Mouse (Mus musculus) cerebellum, postnatal 4 days (tissue): ENCODE measurements around the gene Card19.

Experiments used
- DNase-seq, 2 experiments: peaks; one replicate each; pipeline ENCODE4 v3.0.0; 2022; ENCODE audit warnings: low spot score in 2 of 2, mixed read lengths in 1 of 2

Gene Card19

DNA sequence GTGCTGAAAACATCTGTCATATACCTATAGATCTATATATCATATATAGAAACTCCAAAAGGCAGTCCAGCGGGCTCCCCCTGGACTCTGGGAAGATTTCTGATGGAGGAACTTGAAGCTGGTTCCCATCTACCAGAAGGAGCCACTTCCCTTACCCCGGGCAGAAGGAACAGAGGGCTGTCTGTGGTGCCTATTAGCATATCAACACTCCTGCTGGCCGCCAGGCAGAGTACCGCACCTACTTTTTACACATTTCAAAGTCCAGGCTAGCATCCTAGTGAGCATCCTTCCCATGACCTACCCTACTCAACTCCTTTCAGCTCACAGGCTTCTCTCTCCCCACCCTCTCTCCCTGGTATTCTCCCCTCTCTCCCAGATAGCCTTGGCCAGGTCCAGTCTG, 9.8 kb upstream of the Card19 start:
- DNase-seq = no peak

DNA sequence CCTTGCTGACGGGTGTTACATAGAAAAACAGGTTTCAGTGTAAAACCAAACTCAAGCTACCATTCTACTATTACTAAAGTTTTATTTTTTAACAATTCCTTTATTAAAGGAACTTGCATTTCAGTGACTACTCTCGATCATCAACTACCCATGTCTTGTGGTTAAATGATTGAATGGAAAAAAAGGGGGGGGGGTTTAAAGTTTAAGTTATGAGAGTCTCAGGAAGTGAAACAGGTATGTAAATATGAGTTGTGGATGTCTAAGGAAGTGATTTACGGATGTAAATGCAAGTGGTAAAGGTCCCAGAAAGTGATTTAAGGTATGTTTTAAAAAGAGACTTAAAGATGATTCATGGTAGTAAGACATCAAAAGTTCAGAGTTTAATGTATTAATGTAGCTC, 9.3 kb upstream of the Card19 start:
- DNase-seq = no peak

DNA sequence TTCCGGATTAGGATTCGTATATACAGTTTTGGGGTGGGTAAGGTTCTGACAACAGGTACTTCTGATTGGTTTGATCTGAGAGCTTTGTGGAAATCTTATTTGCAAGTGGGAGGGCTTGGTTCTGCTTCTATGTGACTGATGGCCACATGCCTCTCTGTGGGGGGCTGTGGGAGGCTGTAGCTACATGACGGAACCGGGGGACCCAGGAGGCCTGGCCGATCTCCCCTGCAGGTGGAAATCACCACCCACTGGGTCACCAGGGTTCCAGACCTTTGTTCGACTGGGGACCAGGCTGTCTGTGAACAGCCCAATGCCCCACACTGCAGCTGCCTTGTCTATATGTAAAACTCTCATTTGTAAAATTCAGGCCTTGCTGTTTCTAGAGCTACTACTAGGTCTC, 8.9 kb upstream of the Card19 start:
- no peak for DNase-seq

DNA sequence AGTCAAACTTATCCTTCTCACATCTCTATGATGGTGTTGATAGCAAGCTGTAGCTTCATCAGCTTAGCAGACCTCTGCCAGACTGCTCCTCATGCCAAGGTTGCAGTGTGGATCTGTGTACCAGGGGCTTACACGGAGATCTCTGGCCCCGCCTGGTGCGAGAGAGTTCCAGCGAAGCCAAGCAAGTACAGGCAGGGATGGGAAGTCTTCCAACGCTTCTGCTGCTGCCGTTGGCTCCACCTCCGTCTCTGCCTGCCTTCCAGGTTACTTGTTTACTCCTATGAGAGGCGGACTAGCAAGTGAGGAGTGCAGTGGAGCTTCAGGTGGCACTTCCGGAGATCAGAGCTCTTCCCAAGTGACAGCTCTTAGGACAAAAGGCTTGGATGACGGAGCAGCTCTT, 8.5 kb upstream of the Card19 start:
- no peak for DNase-seq

DNA sequence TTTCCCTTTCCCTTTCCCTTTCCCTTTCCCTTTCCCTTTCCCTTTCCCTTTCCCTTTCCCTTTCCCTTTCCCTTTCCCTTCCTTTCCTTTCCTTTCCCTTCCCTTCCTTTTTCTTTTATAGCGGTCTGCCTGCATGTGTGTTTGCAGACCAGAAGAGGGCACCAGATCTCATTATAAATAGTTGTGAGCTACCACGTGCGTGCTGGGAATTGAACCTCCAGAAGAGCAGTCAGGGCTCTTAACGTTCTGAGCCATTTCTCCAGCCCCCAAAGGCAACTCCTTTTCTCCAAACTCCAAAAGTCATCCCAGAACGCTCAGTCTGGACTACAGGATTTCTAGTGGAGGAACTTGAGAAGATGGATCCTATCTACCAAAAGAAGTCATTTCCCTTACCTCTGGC, 5.1 kb upstream of the Card19 start:
- DNase-seq = no peak

DNA sequence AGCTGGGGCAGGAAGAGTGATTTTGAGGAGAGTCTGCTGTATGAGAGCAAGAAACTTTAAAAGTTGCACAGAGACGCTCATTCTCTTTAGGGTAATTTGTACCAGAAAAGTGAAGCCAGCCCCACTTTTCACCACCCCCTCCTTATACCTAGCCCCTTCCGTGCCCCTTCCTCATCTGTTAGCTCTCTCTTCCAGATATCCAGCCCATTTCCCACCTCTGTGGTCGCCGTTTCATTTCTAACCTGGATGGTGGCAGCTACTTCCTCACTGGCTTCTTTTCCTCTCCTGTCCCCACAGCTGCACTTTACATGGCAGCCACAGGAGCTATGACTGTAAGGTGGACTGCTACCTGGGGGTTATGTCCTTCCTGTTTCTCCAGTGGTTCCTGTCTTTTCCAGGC, 3.5 kb upstream of the Card19 start:
- DNase-seq = no peak

DNA sequence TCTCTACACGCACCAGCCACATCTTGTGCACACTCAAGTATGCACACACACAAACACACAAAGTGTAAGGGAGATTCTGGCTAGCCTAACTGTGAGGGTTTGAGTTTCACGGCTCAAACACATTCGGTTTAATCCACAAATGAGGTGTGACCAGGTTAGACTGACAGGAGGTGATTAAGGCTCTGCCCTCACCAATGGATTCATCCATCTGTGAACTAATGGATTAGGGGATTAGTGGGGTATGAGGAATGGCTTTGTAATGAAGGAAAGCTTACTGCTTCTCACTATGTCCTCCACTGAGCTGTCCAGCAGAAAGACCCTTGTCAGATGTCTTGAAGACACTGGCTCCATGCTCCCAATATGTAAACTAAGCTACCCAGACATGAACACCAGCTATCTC, 2.8 kb upstream of the Card19 start:
- no peak for DNase-seq

DNA sequence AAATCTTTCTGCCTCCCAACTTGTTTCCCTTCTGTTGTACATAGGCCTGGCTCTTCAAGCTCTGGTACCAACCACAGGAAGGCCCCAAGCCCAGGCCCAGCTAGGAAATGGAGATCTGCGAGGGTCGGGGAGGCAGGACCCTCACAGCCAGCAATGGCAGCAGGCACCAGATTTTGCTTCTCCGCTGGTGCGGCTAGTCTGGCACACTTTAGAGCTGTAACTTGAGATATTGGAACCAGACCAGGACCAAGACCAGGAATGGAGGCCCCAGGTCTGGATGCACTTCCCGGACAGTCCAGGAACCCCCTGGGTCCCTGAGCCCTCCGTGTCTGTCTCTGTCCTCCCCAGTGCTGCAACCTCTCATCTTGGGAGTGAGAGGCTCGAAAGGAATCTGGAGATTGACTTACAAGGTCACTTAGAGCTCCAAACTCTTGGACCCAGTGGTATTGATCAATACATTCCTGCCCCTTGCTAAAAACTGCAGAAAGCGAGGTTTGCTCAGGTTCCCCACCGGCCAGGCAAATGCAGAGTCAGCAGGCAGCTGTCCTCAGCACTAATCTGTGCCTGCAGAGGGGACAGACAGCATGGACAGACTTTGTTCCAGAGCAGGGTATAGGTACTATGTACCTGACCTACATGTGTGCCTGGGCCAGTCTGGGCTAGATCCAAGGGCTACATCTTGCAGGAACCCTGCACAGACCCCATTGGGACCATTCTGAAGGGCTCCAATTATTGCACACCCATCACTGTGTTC, 1.1 kb upstream of the Card19 start:
- DNase-seq = no peak

DNA sequence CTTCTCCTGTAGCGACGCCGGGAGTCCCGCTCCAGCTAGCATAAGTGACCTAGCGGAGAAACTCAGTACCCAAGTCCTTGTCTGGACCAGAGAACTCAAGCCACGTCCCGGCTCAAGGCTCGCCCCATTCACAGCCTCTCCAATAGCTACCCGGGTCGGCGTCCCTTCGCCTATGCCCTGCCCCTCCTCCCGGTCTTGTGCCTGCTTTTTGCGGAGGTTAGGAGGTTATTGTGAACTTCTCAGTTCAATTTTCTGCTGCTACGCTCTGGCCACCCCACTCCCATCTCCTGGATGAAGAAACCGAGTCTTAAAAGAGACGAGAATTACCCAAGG, 349 bp upstream of the Card19 start:
- DNase-seq = no peak

DNA sequence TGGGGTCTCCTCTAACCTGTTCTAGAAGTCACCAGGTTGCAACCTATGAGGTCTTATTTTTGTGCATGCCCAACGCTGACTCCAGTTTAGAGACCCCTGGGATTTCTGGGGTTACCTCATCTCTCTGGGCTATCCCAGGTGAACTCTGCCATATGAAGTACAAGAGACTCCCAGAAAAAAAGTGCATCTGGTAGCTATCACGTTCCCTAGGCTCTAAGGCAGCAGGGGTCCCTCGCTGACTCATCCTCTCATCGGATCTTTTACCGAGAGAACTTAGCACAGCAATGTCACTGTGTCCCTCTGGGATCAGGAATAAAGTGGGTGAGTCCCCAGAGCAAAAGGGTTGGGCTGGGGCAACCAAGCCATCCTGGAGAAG, 721 bp downstream of the Card19 start:
- no peak for DNase-seq

DNA sequence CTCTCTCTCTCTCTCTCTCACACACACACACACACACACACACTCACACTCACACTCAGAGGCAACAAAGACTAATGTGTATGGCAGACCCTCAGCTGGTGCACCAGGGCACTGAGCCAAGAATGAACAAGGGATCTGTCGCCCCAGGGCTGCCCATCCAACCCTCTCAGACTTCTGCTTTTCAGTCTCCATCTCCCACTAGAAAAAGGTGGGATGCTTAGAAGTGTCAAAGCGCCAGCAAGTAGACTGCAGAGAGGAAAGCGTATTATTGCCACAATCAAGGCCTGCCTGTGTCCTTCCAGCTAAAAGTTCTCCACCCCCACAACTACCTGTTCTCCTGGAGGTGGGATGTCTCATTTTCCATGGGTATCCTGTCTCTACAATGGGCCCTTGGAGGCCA, 1.4 kb downstream of the Card19 start:
- no peak for DNase-seq

DNA sequence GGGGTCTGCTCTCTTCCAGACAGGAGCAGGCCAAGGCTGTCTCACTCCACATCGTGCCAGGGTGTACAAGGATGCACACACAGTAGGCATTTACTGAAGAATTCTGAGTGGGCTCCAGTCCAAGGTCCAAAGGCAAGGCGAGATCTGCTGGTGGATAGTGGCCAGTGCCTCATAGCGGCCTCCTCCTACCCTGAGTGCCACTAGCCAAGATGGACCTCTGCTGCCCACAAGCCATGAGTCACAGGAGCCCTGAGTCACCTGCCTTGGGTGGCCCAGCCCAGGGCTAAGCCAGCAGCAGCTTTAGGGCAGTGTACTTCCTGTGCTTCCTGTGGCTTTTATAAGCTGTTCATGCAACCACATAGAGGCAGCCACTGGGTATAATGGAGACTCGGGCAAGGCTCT, 2.3 kb downstream of the Card19 start:
- no peak for DNase-seq

DNA sequence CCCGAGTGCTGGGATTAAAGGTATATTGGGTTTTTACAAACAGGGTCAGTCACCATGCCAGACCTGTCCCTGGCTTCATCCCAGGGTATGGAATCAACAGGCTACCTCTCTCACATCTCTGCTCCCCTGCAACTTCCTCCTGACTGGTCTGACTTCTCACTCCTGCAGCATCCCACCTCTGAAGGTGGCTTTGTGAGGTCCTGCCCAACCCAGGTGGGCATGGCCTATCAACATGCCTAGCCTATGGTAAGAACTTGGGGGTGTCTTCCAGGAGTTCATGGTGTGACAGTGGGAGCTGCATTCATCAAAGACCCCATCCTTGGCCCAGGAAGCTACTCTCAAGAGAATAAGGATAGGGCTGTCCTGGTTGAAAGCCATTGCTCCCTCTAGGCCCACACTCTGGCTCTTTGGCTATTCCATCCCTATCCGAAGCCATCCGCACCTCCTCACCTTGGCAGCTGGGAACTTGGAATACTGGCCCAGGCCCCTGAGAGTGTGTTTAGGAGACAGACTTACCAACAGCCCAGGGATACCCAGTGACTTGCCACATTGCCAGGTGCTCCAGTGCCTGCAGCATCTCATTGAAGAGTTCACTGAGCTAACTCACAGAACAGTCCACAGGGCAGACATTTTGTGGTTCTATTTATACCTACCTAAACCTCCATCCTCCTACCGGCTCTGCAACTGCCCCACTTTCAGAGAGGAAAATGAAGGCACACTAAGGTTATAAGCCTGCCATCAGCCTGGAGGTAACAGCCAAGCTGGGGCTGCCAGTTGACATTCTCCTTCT, 2.9 kb downstream of the Card19 start:
- no peak for DNase-seq

DNA sequence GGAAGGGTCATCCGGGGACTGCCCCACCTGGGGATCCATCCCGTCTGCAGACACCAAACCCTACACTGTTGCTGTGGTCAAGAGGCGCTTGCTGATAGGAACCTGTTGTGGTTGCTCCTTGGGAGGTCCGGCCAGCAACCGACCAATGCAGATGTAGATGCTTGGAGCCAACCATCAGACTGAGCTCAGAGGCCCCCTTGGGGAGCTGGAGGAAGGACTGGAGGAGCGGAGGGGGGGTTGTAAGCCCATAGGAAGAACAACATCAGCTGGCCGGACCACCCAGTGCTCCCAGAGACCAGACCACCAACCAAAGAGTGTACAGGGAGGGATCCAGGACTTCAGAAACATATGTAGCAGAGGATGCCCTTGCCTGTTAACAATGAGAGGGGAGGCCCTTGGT, 6.5 kb downstream of the Card19 start:
- DNase-seq = no peak

DNA sequence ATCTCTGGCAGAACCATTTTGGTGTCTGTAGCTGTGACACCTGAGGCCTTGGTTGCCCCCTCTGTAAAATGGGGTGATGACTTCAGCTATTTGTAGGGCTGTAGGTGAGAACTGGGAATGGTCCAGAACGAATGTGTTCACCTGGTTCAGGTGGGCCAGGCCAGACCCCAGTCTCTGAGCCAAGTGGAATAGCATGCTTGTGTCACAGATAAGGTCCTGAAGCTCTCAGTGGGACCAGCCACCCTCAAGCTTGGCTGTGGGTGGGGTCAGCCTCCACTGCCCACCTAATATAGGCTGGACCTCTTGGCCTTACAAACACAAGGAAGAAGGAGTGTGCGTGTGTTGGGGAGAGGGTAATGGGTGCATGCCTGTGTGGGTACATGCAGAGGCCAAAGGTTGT, 9.5 kb downstream of the Card19 start:
- DNase-seq = no peak

DNA sequence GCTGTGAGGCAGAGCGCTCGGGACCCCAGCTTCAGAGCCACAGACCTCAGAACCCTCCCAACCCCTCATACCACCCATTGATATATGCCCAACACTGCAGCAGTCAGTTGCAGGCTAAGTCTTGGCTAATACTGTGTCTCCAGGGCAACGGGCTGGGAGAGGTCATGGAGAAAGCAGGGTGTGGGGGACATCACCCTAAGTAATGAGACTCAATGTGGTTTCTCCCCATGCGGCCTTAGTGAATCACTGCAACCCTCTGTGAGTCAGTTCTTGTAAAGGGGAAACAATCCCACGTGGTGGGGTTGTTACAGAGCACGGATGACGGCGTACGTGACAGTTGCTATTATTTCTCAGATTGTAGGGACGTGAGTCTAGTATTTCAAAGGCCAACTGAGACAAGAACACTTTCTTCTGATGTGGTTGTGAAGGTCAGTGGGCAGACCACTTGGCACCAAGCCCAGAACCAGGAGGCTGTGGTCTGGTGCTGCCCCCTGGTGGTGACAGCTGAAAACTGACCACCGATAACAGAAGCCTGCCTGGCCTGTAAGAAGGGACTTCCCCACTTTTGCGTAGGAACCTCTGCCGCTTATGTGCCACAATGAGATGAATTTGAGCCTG, 10.3 kb downstream of the Card19 start:
- DNase-seq = peak; percentile 84 to 91

DNA sequence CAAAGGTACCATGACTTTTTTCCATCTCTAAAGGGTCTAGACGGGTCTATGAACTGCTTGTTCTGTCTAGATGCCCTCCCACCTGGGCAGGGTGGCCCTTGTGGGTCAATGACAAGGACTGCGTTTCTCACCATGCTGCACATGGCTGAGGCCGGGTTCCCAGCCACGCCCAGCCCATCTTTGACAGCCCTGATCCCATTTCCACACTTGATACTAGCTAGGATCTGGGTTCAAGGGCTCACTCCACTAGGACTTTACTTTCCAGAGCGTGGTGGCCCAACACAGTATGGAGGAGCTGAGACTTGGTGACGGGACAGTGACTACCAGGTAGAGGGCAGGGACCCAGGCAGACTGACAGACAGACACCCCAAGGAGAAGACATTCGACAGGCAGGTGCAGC, 13.3 kb downstream of the Card19 start:
- no peak for DNase-seq

DNA sequence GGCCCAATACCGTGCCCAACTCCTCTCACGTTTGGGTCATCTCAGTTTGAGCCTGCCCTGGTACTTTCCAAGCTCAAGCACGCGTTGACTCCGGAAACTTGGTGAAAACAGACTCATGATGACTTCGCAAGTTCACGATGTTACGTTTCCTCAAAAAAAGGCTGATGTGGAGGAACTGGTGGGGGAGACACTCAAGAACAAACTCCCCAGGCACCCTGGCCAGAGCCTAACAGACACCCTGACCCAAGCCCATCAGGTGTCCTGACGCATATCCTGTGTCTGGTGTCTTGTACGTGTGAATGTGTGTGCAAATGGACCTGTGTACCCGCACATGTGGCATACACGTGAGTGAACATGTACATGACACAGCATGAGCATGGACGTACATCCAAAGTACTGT, 15.1 kb downstream of the Card19 start:
- no peak for DNase-seq

DNA sequence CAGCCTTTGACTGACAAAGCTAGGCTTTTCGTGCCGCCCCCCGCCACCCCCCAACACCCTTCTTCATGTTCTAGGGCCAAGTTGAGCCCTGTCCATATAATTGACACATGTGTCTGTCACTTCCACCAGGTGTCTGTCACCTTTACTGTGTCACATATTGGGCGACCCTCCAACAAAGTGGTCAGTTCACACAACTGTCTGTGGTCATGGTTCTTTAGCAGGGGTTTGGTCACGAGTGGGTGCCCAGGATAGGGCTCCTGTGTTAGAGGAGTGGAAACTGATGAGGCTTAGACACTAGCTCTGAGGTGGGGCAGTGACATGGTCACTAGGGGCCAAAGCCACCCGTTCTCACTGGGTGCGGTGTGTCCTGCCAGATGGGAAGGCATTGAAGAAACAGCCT, 15.9 kb downstream of the Card19 start:
- DNase-seq = no peak

DNA sequence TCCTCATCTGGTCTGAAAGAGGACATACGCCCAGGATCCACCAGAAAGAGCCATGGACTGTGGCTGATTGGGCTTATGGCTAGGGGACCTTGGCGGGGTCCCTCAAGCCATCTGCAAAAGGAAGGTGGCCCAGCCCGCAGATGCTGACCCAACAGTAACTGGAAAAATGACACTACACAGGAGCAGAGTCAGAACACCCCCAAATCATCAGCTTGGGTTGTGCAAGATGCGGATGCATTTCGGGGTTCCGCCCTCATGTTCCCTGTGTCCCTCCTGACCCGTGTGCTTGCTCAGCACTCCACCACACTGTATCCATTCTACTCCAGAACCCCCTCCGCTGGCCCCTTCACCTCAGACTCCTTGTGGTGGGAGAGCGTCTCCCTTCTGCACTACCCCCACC, 17.1 kb downstream of the Card19 start:
- no peak for DNase-seq

DNA sequence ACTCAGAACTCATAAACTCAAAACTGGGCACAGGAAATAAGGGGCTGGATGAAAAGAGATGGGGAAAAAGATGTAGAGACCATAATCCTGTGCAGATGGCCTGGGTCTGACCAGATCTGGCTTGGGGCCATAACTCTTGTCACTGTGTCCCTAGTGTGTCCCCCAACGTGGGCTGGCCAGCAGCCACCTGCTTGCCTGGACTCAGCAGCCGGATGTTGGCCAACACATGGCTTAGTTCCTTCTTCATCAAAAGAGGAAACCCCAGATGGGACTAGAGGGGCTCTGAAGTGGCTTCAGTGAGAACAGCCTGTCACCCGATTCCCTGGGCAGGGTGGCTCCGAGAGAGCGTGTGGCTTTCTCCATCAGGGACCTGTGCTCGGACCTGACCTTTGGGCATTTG, 19.1 kb downstream of the Card19 start:
- peak in 1 of 2 experiments; percentile 66 for DNase-seq

DNA sequence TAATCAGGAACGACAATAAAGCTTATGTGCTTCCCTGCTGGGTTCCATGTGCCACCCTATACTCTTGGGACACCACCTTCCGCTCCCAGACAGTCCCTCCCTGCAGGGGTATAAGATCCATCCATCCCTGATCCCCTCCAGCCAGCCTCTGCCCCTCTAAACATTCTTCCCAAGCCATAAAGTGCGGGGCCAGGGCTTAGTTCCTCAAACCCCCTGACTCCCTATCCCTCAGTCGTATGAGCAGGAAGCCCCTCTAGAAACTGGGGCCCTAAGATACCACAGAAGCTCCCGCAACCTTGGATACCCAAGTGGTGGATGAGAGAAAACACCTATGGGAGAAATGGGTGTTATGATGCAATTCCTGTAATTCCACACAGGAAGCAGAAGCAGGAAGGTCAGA, 19.6 kb downstream of the Card19 start:
- DNase-seq = no peak

DNA sequence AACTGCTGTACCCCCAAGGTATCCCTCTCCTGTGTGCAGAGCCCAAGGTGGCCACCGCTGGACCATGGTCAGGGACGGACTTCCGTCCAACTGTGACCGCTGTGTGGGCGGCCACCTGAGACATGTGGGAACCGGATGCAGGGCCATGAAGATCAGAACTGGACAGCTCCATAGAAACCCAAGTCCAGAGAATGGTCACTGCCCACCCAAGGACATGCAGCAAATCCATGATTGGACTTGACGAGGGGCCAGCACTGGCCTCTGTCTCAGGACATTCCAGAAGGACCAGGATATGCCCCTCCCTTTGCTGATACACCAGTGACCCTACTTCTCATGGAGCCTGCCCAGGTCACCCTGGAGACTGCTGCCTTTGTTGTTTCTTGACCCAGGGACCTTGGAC, 20.2 kb downstream of the Card19 start:
- DNase-seq = no peak
